Mouse (Mus musculus): Measurements from ENCODE around the gene Sept8. TPM values are rescaled to one million over a fixed set of nuclear protein-coding genes. Genes with fewer than 3 reads are reported as not detected.
"Not testable (repeated sequence)": the region's sequence is repeated elsewhere in the genome, so short reads cannot be mapped to it uniquely, and the experiment has no call there.

The Sept8 gene
- total RNA-seq, 2 experiments from 2014 or later = 32.0 to 37.0 TPM

- intact Hi-C loops (cut with DNase I); DNase-seq (ENCODE audit: low spot score): not testable (repeated sequence)
Measured at GRCm38 (mm10) chr11:53559980-53560379, 40.9 kb downstream of the Sept8 start.

GRCm38 (mm10) chr11:53561986-53562385 lies 42.9 kb downstream of the Sept8 start:
- no peak for DNase-seq (ENCODE audit: low spot score)
- intact Hi-C loops (cut with DNase I) = no loop called here

- DNase-seq (ENCODE audit: low spot score) = no peak
- intact Hi-C loops (cut with DNase I) = no loop called here
Measured at GRCm38 (mm10) chr11:53566646-53567045, 47.6 kb downstream of the Sept8 start.

- intact Hi-C loops (cut with DNase I) = no loop called here
- peak; percentile 89 for DNase-seq (ENCODE audit: low spot score)
Measured at GRCm38 (mm10) chr11:53567224-53568014, 48.4 kb downstream of the Sept8 start, which contains the start of gene Kif3a. Kif3a (plus strand) TSS chr11:53567379.

- intact Hi-C loops (cut with DNase I) = loop anchor here (5.0 to 10.0 kb wide), 3 partner anchors 53 to 154 kb away; partner anchors contain the start of gene Gm9837
- no peak for DNase-seq (ENCODE audit: low spot score)
Measured at GRCm38 (mm10) chr11:53580562-53580961, 61.5 kb downstream of the Sept8 start.

GRCm38 (mm10) chr11:53583151-53583550 lies 64.1 kb downstream of the Sept8 start:
- intact Hi-C loops (cut with DNase I) = loop anchor here (5.0 to 10.0 kb wide), 3 partner anchors 56 to 152 kb away; partner anchors contain the start of gene Gm9837
- DNase-seq (ENCODE audit: low spot score) = no peak

GRCm38 (mm10) chr11:53584849-53585248 lies 65.8 kb downstream of the Sept8 start:
- intact Hi-C loops (cut with DNase I) = loop anchor here (5.0 to 10.0 kb wide), 4 partner anchors 42 to 150 kb away; partner anchors contain the start of gene Gm9837
- DNase-seq (ENCODE audit: low spot score) = no peak

GRCm38 (mm10) chr11:53585510-53585909 lies 66.5 kb downstream of the Sept8 start:
- intact Hi-C loops (cut with DNase I) = loop anchor here (5.0 to 10.0 kb wide), 2 partner anchors 42 to 149 kb away; no protein-coding TSS in a partner anchor
- no peak for DNase-seq (ENCODE audit: low spot score)

GRCm38 (mm10) chr11:53588279-53588678 lies 69.2 kb downstream of the Sept8 start:
- DNase-seq (ENCODE audit: low spot score) = no peak
- intact Hi-C loops (cut with DNase I) = loop anchor here (5.0 to 10.0 kb wide), 2 partner anchors 39 to 147 kb away; no protein-coding TSS in a partner anchor

GRCm38 (mm10) chr11:53590368-53590768 lies 71.3 kb downstream of the Sept8 start:
- intact Hi-C loops (cut with DNase I) = no loop called here
- no peak for DNase-seq (ENCODE audit: low spot score)

- no peak for DNase-seq (ENCODE audit: low spot score)
- intact Hi-C loops (cut with DNase I) = no loop called here
Measured at GRCm38 (mm10) chr11:53591116-53591515, 72.1 kb downstream of the Sept8 start.

Other genes starting within 250 kb of the Sept8 start
- gene Hspa4, start 218.8 kb upstream of the Sept8 start, total RNA-seq (2021) = 100 to 1,000 TPM; 124 to 135 TPM
- gene Zcchc10, start 194.6 kb upstream of the Sept8 start, total RNA-seq (2021) = 1 to 10 TPM; 6.1 to 7.9 TPM
- 10 to 100 TPM; 84.5 to 91.1 TPM for gene Aff4, start 168.4 kb upstream of the Sept8 start, total RNA-seq (2021)
- gene Leap2, start 96.1 kb upstream of the Sept8 start, total RNA-seq (2021) = not detected
- gene Uqcrq, start 88.4 kb upstream of the Sept8 start, total RNA-seq (2021) = 1,000 to 10,000 TPM; 2,761 to 2,992 TPM
- gene Gdf9, start 88.2 kb upstream of the Sept8 start, total RNA-seq (2021) = under 1 TPM; 0.22 to 0.68 TPM
- gene Gm10447, start 62.1 kb upstream of the Sept8 start, total RNA-seq (2021) = not detected
- gene Shroom1, start 62.1 kb upstream of the Sept8 start, total RNA-seq (2021) = under 1 TPM; 0.49 to 0.59 TPM
- not detected for gene Gm9837, start 48.8 kb upstream of the Sept8 start, total RNA-seq (2021)
- gene Gm9945, start 39.1 kb upstream of the Sept8 start, total RNA-seq (2021) = not detected
- under 1 TPM; 0.08 to 0.17 TPM for gene Sowaha, start 39.0 kb upstream of the Sept8 start, total RNA-seq (2021)
- gene Kif3a, start 48.1 kb downstream of the Sept8 start, total RNA-seq (2021) = 1 to 10 TPM; 7.6 to 9.6 TPM
- gene Il4, start 99.4 kb downstream of the Sept8 start, total RNA-seq (2021) = not detected
- gene Il13, start 115.4 kb downstream of the Sept8 start, total RNA-seq (2021) = not detected
- gene Rad50, start 188.1 kb downstream of the Sept8 start, total RNA-seq (2021) = 1 to 10 TPM; 6.3 to 6.7 TPM
- gene Il5, start 201.5 kb downstream of the Sept8 start, total RNA-seq (2021) = not detected